Mouse (Mus musculus): ENCODE measurements around the gene Phox2b. TPM values are rescaled to one million over a fixed set of nuclear protein-coding genes. Genes with fewer than 3 reads are reported as not detected.

Phox2b gene
- polyA plus RNA-seq, 1 experiment, result not detected

DNA sequence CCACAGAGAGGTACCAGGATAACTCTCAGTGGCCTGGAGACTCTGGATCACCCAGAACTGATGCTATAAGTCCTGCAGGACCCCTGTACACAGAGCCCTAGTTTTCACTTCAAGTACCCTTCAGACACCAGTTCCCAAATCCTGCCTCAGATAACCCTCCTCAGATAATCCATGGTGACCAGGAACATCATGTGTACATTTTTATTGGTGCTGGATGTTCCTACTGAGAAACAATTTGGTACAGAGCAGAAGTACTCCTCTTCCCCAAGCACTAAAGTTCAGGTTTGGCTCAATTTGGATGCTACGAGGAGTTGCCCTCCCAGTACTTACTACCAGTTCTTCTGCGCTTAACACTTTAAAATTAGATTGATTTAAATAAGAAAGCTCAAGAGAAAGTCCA lies 5.1 kb downstream of the Phox2b start:
- 0 out of 2 replicates have a peak, but pooled peaks cover 2% of the 10 kb centered on the region for H3K4me1 ChIP-seq (ENCODE audit: control insufficient read depth, insufficient read depth, low read length)
- H3K4me3 ChIP-seq (ENCODE audit: insufficient read depth, low read length), result no peak overlapping the region
- TF ChIP-seq POLR2A (IDR thresholded peaks at IDR 0.05; ENCODE audit: low read depth, low read length) (no peak), CTCF (IDR thresholded peaks at IDR 0.05; ENCODE audit: borderline replicate concordance, insufficient read depth, low read length) (no peak)
- H3K27ac ChIP-seq (ENCODE audit: insufficient read depth, low read length), result no peak overlapping the region

- Histone ChIP-seq H3K4me3 (ENCODE audit: insufficient read depth, low read length) (no peak overlapping the region), H3K27ac (ENCODE audit: insufficient read depth, low read length) (no peak overlapping the region), H3K4me1 (ENCODE audit: control insufficient read depth, insufficient read depth, low read length) (0 out of 2 replicates have a peak, but pooled peaks cover 2% of the 10 kb centered on the region)
- TF ChIP-seq POLR2A (IDR thresholded peaks at IDR 0.05; ENCODE audit: low read depth, low read length) (no peak), CTCF (IDR thresholded peaks at IDR 0.05; ENCODE audit: borderline replicate concordance, insufficient read depth, low read length) (no peak)
These were observed 7.3 kb downstream of the Phox2b start for GRCm38 (mm10) chr5:67091766-67092165.

GRCm38 (mm10) chr5:67090856-67091255 lies 8.2 kb downstream of the Phox2b start:
- H3K4me3 ChIP-seq (ENCODE audit: insufficient read depth, low read length), result no peak overlapping the region
- no peak overlapping the region for H3K27ac ChIP-seq (ENCODE audit: insufficient read depth, low read length)
- H3K4me1 ChIP-seq (ENCODE audit: control insufficient read depth, insufficient read depth, low read length), result 0 out of 2 replicates have a peak, but pooled peaks cover 2% of the 10 kb centered on the region
- TF ChIP-seq CTCF (IDR thresholded peaks at IDR 0.05; ENCODE audit: borderline replicate concordance, insufficient read depth, low read length) (no peak), POLR2A (IDR thresholded peaks at IDR 0.05; ENCODE audit: low read depth, low read length) (no peak)

DNA sequence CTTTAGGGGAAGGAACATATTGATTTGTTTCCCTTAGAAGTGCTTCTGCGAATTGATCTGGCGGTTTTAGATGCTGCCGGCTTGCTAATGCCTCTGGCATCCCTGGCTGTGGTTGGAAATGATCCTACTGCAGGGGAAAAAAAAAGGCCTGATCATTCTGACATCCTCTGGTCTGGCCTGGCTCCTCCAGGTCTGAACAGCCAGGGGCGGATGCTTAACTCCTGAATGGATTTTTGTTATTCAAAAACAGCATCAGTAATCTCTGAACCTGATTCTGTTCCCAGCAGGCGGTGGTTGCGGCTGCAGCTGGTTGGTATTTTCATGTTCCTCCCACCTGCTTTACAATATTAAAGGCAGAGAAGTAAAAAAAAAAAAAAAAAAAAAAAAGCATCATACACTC lies 16.0 kb downstream of the Phox2b start:
- TF ChIP-seq POLR2A (IDR thresholded peaks at IDR 0.05; ENCODE audit: low read depth, low read length), result no peak
- no peak for TF ChIP-seq CTCF (IDR thresholded peaks at IDR 0.05; ENCODE audit: borderline replicate concordance, insufficient read depth, low read length)
- Histone ChIP-seq H3K27ac (ENCODE audit: insufficient read depth, low read length) (no peak overlapping the region), H3K4me3 (ENCODE audit: insufficient read depth, low read length) (no peak overlapping the region), H3K4me1 (ENCODE audit: control insufficient read depth, insufficient read depth, low read length) (no peaks in the 10 kb centered on the region)

DNA sequence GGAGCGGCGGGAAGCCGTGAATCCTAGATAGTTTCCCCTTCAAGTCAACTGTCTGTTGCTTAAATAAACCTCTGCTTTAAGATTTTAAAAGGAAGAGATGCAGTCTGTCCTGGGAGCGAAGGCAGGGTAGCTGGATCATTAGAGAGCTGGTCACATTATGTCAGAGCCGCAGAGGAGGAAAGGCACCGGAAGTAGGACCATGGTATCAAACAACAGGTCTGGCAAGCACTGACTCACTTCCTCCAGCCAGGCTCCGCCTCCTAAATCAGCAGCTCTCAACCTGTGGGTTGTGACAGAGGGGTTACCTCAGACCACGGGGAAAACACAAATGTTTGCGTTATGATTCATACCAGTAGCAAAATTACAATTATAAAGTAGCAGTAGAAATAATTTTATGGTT lies 35.5 kb downstream of the Phox2b start:
- TF ChIP-seq POLR2A (IDR thresholded peaks at IDR 0.05; ENCODE audit: low read depth, low read length), result no peak
- TF ChIP-seq CTCF (IDR thresholded peaks at IDR 0.05; ENCODE audit: borderline replicate concordance, insufficient read depth, low read length), result no peak
- no peaks in the 10 kb centered on the region for H3K4me1 ChIP-seq (ENCODE audit: control insufficient read depth, insufficient read depth, low read length)
- H3K4me3 ChIP-seq (ENCODE audit: insufficient read depth, low read length), result no peak overlapping the region
- H3K27ac ChIP-seq (ENCODE audit: insufficient read depth, low read length), result no peak overlapping the region

- Histone ChIP-seq H3K27ac (ENCODE audit: insufficient read depth, low read length) (no peak overlapping the region), H3K4me3 (ENCODE audit: insufficient read depth, low read length) (no peak overlapping the region), H3K4me1 (ENCODE audit: control insufficient read depth, insufficient read depth, low read length) (no peaks in the 10 kb centered on the region)
- TF ChIP-seq POLR2A (IDR thresholded peaks at IDR 0.05; ENCODE audit: low read depth, low read length) (no peak), CTCF (IDR thresholded peaks at IDR 0.05; ENCODE audit: borderline replicate concordance, insufficient read depth, low read length) (no peak)
These were observed 38.6 kb downstream of the Phox2b start for GRCm38 (mm10) chr5:67060519-67060918.

- H3K27ac ChIP-seq (ENCODE audit: insufficient read depth, low read length), result no peak overlapping the region
- no peaks in the 10 kb centered on the region for H3K4me1 ChIP-seq (ENCODE audit: control insufficient read depth, insufficient read depth, low read length)
- H3K4me3 ChIP-seq (ENCODE audit: insufficient read depth, low read length), result no peak overlapping the region
- no peak for TF ChIP-seq POLR2A (IDR thresholded peaks at IDR 0.05; ENCODE audit: low read depth, low read length)
- TF ChIP-seq CTCF (IDR thresholded peaks at IDR 0.05; ENCODE audit: borderline replicate concordance, insufficient read depth, low read length), result peak; percentile 29; the same call in 1 of the 2 replicates
These were observed 41.3 kb downstream of the Phox2b start for GRCm38 (mm10) chr5:67057803-67058202.

- Histone ChIP-seq H3K4me3 (ENCODE audit: insufficient read depth, low read length) (no peak overlapping the region), H3K27ac (ENCODE audit: insufficient read depth, low read length) (no peak overlapping the region), H3K4me1 (ENCODE audit: control insufficient read depth, insufficient read depth, low read length) (no peaks in the 10 kb centered on the region)
- TF ChIP-seq CTCF (IDR thresholded peaks at IDR 0.05; ENCODE audit: borderline replicate concordance, insufficient read depth, low read length), result peak; percentile 71; the same call in 1 of the 2 replicates
- no peak for TF ChIP-seq POLR2A (IDR thresholded peaks at IDR 0.05; ENCODE audit: low read depth, low read length)
These were observed 51.1 kb downstream of the Phox2b start for GRCm38 (mm10) chr5:67048003-67048402.

Other genes with a start within 250 kb of the Phox2b start
- 125 and 141 TPM in 2 replicates for gene Tmem33, start 161.3 kb upstream of the Phox2b start, polyA plus RNA-seq (2011; ENCODE audit: insufficient read length, low read depth, missing spikeins)
- 108 and 111 TPM in 2 replicates for gene Slc30a9, start 207.7 kb upstream of the Phox2b start, polyA plus RNA-seq (2011; ENCODE audit: insufficient read length, low read depth, missing spikeins)

Measured in embryonic fibroblast, embryonic 13.5 days (primary cell).